Mouse (Mus musculus) spleen, adult 2 months (tissue): Measurements from ENCODE around the gene Samd4b. TPM values are rescaled to one million over a fixed set of nuclear protein-coding genes. Genes with fewer than 3 reads are reported as not detected.

Source experiments
- DNase-seq, 2 experiments: peaks; one replicate each; pipeline versions ENCODE4 v3.0.0 to v3.0.0-alpha.2; 2012 to 2021; ENCODE audit warnings: low spot score in 2 of 2, low read depth in 1 of 2
- H3K27ac ChIP-seq: fragments of 200-500 bp; 2 replicates; pipeline ENCODE4 v1.5.1; 2012; ENCODE audit warnings: low read length, inconsistent platforms; ENCODE audit not compliant: insufficient read depth
- H3K27me3 ChIP-seq: fragments of 200-500 bp; 2 replicates; pipeline ENCODE4 v1.6.1; 2012; ENCODE audit warnings: mild to moderate bottlenecking, moderate library complexity, low read length, inconsistent platforms; ENCODE audit not compliant: control insufficient read depth, insufficient read depth
- H3K36me3 ChIP-seq: fragments of 200-500 bp; 2 replicates; pipeline ENCODE4 v1.6.1; 2012; ENCODE audit warnings: mild to moderate bottlenecking, low read length, inconsistent platforms; ENCODE audit not compliant: control insufficient read depth, insufficient read depth
- H3K4me1 ChIP-seq: fragments of 200-500 bp; 2 replicates; pipeline ENCODE4 v1.6.1; 2011; ENCODE audit warnings: inconsistent platforms; ENCODE audit not compliant: control insufficient read depth, insufficient read depth, insufficient read length
- H3K4me3 ChIP-seq: fragments of 200-500 bp; 2 replicates; pipeline ENCODE4 v1.5.1; 2011; ENCODE audit warnings: mild to moderate bottlenecking, inconsistent platforms; ENCODE audit not compliant: insufficient read depth, insufficient read length; ENCODE audit errors: extremely low read depth
- CTCF ChIP-seq: fragments of 200-500 bp; IDR thresholded peaks from 2 replicates; pipeline ENCODE4 v1.5.1; 2011; ENCODE audit warnings: mild to moderate bottlenecking, inconsistent platforms; ENCODE audit not compliant: insufficient read depth, insufficient read length, insufficient replicate concordance; ENCODE audit errors: extremely low read depth
- POLR2A ChIP-seq: fragments of 200-500 bp; IDR thresholded peaks from 2 replicates; pipeline ENCODE4 v1.6.1; 2011; ENCODE audit warnings: low read depth, low read length, inconsistent platforms
- WGBS: fragments of 180-500 bp; shearing (Covaris S2); methylation state at CpG from one replicate; pipeline ENCODE4 v1.1.7; 2018; 5-methylcytosine and 5-hydroxymethylcytosine counted together
- polyA plus RNA-seq: library from polyadenylated mRNA; depleted of rRNA; stranded (reverse); fragments of >200 nt; gene quantifications from 2 replicates; pipeline ENCODE4 v1.2.3, GENCODE M21; 2012

Gene Samd4b
- polyA plus RNA-seq, 1 experiment = 48.2 TPM

DNA sequence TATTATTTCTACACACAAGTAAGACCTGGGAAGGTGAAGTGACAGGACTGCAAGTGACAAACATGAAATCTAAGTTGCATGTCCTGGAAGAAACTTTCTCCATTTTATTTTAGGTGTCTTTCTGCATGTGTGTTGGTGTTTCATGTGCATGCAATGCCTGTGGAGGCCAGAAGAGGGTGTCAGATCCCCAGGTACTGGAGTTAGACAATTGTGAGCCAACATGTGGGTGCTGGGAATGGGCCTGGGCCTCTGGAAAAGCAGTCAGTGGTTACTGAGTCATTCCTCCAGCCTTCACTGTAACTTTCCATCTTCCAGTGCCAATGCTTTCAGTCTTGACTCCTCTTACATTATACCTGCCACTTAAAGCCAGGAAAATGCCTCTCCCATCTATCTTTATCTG is 180.6 kb downstream of the Samd4b start:
- DNase-seq = no peak
- H3K4me1 ChIP-seq = no peaks in the 10 kb centered on the region
- no peak overlapping the region for H3K27ac ChIP-seq
- peaks cover 13% of the 10 kb centered on the region for H3K36me3 ChIP-seq
- no peak overlapping the region for H3K4me3 ChIP-seq
- TF ChIP-seq CTCF (no peak), POLR2A (no peak)
- H3K27me3 ChIP-seq = no peaks in the 10 kb centered on the region

DNA sequence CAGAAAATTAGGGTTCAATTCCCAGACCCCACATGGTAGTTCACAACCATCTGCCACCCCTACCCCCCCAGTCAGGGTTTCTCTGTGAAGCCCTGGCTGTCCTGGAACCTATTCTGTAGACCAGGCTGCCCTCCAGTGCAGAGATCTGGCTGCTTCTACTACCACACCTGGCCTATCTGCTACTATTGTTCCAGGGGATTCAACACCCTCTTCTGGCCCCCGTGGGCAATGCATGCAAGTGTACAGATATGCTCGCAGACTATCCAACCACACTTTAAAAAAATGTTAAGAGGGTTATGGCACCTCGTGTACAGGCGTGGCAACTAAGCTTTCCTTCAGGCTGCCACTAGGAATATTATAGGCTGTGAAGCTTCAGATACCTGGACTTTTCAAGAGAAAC is 185.1 kb downstream of the Samd4b start:
- Histone ChIP-seq H3K4me1 (no peaks in the 10 kb centered on the region), H3K36me3 (peaks cover 18% of the 10 kb centered on the region), H3K27me3 (no peaks in the 10 kb centered on the region), H3K27ac (no peak overlapping the region), H3K4me3 (no peak overlapping the region)
- TF ChIP-seq POLR2A (no peak), CTCF (no peak)
- 71% methylated on average over 4 of the region's 4 CpGs for WGBS
- DNase-seq = no peak

DNA sequence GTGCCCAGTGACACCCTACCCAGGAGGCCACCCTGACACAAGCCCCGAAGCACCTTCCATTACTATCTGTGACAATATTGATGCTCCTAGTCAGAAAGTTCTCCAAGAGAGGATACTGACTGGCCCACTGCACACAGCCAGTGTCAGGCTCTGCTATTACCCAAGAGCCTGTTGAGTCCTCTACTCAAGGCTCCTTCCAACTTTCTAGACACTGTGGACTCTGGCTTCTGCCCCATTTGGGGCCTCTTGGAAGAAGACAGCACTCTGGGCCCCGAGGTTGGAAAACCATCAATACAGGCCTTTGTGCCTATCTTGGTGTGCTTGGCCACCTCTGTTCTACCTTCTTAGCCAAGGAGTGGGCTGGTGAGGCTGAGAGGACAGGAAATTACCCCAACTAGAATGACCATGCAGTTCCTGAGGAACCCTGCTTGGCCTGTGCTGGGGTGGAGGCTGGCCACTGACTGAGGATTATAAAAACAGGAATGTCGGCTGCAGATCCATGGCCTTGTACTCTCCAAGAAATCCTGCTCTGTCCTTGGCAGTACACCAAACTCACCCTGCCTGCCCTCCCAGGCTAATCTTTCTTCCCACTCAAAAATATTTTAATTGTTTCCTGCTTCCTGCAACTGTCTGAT is 187.0 kb downstream of the Samd4b start:
- 92% methylated on average over 3 of the region's 3 CpGs for WGBS
- H3K27me3 ChIP-seq = no peaks in the 10 kb centered on the region
- H3K4me3 ChIP-seq = no peak overlapping the region
- H3K36me3 ChIP-seq = peaks cover 35% of the 10 kb centered on the region
- peak overlapping the region; percentile 26 for H3K27ac ChIP-seq
- no peaks in the 10 kb centered on the region for H3K4me1 ChIP-seq
- no peak for DNase-seq
- no peak for TF ChIP-seq CTCF
- TF ChIP-seq POLR2A = no peak

DNA sequence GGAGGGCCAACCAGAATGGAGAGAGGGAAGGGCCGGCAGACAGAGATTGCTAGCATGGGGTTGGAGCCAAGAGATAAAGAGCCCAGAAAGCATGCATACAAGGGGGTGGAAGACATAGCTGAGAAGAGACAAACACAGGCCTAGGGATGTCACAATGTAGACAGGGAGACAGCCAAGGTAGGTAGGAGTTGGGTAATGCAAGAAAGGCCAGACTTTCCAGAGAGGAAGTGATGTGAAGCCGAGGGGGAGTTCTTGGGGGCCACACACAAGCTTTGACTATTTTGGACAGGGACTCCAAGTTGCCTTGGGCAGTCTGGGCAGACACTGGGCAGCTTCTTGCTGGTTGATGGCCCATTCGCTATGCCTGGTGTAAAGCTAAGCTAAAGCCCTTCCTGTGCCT is 196.0 kb downstream of the Samd4b start:
- Histone ChIP-seq H3K4me3 (no peak overlapping the region), H3K36me3 (peaks cover 49% of the 10 kb centered on the region), H3K4me1 (no peaks in the 10 kb centered on the region), H3K27ac (no peak overlapping the region), H3K27me3 (no peaks in the 10 kb centered on the region)
- DNase-seq = no peak
- 83% methylated on average over 3 of the region's 3 CpGs for WGBS
- TF ChIP-seq POLR2A (no peak), CTCF (no peak)

DNA sequence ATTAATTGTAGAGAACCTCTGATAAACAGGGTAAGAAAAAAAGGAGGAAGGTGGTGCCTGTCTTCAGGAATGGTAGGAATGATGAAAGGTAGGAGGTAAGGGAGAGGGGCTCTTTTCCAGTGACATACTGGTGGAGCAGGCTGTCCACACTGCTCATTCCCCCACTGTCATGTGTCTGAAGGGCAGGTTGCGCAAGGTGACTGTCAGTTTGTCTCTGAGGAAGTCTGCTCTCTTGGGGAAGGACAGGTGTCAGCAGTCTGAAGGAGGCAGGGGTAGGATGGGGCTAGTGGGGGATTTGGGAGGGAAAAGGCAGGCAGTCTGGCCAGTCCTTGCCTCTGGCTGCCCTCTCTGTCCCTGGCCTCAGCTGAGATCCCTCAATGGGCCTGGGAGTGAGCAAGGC is 196.9 kb downstream of the Samd4b start:
- DNase-seq = no peak
- no peaks in the 10 kb centered on the region for H3K4me1 ChIP-seq
- no peak overlapping the region for H3K4me3 ChIP-seq
- H3K36me3 ChIP-seq = peaks cover 44% of the 10 kb centered on the region
- TF ChIP-seq CTCF (no peak), POLR2A (no peak)
- H3K27me3 ChIP-seq = no peaks in the 10 kb centered on the region
- H3K27ac ChIP-seq = no peak overlapping the region
- 97% methylated on average over 1 of the region's 1 CpGs for WGBS

DNA sequence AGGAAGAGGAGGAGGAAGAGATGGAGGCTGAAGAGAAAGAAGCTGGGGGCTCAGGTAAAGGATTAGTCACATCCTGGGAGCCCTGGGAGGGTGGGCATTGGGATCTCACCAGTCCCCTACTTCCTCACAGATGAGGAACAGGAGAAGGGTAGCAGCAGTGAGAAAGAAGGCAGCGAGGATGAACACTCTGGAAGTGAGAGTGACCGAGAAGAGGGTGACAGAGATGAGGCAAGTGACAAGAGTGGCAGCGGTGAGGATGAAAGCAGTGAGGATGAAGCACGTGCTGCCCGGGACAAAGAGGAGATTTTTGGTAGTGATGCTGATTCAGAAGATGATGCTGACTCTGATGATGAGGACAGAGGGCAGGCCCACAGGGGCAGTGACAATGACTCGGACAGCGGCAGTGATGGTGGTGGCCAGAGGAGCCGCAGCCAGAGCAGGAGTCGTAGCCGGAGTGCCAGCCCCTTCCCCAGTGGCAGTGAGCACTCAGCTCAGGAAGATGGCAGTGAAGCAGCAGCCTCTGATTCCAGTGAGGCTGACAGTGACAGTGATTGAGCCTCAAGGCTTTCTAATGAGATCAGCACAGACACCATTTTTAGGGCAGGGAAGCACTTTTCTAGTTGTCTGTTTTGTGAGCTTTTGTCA is 199.1 kb downstream of the Samd4b start:
- 94% methylated on average over 10 of the region's 10 CpGs for WGBS

DNA sequence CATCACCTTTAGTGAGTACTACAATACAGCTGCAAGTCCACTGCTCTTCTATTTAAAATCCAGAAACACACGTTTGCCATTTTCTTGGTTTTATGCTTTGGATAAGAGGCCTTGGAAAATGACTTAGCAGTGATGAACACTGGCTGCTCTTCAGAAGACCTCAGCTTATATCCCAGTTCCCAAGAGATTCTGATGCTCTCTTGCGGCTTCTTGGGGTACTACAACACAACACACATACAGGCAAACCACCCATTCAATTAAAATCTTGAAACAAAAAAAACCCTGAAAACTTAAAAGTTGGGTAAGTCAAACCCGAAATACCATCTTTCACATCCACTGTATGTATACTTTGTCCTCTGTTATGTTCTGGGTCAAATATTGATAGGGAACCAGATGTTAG is 199.9 kb downstream of the Samd4b start:
- H3K4me3 ChIP-seq = no peak overlapping the region
- 71% methylated on average over 3 of the region's 3 CpGs for WGBS
- no peaks in the 10 kb centered on the region for H3K27me3 ChIP-seq
- no peak overlapping the region for H3K27ac ChIP-seq
- peak in 1 of 2 experiments; percentile 40 for DNase-seq
- peaks cover 36% of the 10 kb centered on the region for H3K36me3 ChIP-seq
- no peaks in the 10 kb centered on the region; the same call in 1 of the 2 replicates for H3K4me1 ChIP-seq
- TF ChIP-seq CTCF (no peak), POLR2A (no peak)

More for the DNA sequence above, 199.1 kb downstream of the Samd4b start:
- Histone ChIP-seq H3K36me3 (peaks cover 43% of the 10 kb centered on the region), H3K27ac (no peak overlapping the region), H3K27me3 (no peaks in the 10 kb centered on the region), H3K4me1 (no peaks in the 10 kb centered on the region), H3K4me3 (no peak overlapping the region)
- DNase-seq = no peak
- TF ChIP-seq POLR2A (no peak), CTCF (no peak)
